Mouse (Mus musculus) layer of hippocampus, adult 8-10 months (tissue): ENCODE data around the gene Nkd1. TPM values are rescaled to one million over a fixed set of nuclear protein-coding genes. Genes with fewer than 3 reads are reported as not detected.

Source experiments
- DNase-seq, 2 experiments: peaks; one replicate each; pipeline ENCODE4 v3.0.0; 2022; ENCODE audit warnings: low spot score in 2 of 2
- total RNA-seq, 4 experiments: library from RNA; stranded (reverse); gene quantifications; 2 replicates each; pipeline ENCODE4 v1.2.4; 2022

Gene Nkd1
- total RNA-seq, 4 experiments from 2014 or later, result 8.1 to 11.3 (median 9.2) TPM

DNA sequence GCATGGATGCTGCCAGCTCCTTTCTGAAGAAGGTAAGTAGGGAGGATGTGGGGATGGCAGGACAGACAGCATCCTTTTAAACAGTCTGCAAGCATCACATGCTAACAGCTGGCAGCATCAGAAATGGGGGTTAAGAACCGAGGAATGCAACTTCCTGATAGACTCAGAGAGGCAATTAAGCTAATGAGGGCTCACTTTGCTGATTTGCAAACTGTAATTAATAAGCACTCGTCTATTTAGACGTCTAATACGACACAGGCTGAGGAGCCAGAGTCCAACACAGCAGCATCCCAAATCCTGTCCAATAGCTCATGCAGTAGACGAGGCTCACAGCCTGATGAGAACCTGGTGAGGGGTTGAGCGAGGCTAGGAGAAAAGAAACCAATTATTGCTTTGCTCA, 89.1 kb downstream of the Nkd1 start:
- DNase-seq, result no peak

DNA sequence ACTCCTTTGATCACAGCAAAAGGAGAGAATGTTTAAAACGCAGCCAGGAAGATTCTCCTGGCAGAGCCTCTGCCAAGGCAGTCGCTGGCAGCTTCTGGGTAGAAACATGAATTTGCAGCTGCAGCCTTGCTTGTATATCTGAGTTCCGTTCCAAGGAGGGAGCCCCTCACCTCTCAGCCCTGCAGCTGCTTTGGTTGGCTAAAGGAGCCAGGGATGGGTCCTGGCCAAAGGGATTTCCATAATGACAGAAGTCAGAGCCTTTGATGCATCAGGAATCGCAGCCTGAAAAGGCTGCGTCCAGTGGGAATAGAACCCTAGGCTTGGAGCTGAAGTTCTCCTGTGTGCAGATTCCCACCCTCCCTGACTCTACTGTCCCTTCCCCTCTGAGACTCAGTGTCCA, 93.8 kb downstream of the Nkd1 start:
- no peak for DNase-seq

DNA sequence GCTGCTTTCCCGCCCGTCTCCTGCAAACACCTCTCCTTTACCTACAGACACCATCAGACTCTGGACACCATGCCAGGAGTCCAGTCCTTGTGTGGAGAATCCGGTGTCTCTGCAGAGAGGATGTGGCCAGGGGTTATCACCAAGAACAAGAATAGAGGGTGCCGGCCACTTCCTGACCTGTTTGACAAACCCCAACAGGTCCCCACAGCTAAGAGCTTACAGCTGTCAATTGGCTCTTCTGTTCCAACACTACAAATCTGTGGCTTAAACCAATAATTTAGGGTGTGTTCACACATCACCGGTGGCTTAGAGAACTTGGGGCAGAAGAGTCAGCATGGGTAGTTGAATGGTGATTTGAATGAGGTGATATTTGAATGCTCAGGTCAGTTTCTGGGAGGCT, 97.5 kb downstream of the Nkd1 start:
- DNase-seq, result no peak

DNA sequence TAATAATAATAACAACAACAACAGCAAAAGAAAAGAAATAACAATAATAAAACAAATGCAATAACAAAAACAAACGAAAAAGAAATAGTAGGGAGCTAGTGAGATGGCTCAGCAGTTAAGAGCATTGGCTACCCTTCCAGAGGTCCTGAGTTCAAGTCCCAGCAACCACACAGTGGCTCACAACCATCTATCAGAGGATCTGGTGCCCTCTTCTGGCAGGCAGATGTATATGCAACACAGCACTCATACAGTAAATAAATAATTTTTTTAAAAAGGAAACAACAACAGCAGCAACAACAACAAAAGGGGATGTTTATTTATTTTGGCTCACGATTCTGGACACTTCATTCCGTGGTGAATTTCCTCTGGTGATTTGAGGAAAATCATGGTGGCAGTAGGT, 98.4 kb downstream of the Nkd1 start:
- DNase-seq, result no peak

DNA sequence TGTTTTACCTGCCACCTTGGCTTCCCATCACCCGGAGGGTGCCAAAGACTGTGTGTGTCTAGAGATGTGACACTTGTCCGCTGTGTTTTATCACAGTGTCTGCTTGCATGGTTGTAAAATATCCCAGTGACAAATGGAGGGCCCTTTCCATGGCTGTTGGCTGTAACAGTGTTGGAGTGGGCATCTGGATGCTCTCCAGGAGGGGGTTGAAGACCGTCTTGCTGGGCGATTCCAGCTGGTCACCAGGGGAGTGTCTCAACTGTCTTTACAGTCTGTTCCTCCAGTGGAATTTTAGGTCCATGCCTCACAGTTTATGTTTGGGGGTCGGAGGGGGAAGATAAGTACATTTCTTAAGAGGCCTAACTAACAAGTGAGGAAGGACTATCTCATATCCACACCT, 99.8 kb downstream of the Nkd1 start:
- no peak for DNase-seq

DNA sequence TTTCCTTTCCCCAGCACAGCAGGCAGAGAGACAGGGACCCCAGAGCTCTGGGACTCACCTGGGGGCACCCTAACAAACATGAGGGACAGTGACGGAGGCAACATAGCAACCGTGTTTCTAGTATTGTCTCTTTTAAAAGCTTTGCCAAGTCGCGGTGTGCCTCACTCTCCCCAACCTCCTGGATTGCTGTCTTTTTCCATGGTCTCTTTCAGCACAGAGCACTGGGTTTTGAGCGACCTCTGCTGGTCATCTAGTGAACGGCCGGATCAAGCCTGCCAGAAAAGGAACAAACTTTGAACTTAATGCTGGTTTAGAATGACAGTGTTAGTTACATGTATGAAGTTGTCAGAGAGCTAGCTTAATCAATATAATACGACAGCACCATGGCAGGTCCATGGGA, 100.3 kb downstream of the Nkd1 start:
- peak; percentile 44 to 83 for DNase-seq

DNA sequence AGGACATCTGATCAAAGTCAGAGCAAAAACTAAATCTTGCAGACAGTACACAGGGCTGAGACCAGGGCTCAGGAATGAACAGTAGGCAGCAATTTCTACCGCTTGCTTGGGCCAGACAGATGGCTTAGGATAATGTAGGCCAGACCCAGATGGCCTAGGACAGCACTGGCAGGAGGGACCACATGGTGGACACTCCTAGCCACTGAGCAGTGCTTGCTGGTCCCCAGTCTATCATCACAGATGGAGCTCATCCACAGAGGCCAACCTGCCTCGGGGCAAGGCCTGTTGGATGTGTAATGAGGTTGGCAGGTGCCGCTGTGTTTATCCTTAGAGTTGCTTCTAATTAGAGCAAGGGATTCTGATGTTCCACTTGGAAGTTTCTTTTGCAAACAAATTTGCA, 102.2 kb downstream of the Nkd1 start:
- no peak for DNase-seq

DNA sequence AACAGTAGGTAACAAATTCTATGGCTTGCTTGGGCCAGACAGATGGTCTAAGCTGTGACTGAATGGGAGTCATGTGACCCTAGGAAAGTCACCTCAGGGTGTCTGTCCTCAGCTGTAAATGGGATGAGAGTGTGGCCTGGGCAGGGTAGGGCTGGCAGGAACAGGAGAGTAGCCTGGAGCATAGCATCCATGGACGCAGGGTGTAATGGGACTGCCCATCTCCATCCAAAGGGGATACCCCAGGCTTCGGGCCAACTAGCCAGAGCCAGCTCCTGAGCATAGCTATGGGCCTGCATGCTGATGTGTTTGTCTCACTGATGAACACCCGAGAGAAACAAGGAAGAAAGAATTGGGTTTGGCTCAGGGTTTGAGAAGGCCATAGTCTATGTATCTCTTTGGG, 103.1 kb downstream of the Nkd1 start:
- DNase-seq, result no peak

DNA sequence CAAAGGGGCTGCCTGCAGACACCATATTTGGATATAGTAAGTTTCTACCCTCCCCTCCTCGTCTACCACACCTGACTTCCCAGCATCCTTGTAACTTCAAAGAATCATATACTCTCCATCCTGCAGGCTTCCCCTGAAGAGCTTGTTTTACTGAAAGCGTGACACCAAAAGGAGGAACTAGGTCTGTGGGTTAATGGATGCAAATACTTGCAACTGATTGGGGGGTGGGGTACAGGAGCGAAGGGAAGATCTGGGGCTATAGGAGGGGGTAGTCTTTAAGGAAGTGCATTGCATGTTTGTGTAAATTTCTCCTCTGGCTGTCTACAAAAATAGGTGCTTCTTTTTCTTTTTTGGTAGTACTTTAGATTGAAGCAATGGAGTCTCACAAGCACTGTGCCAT, 105.3 kb downstream of the Nkd1 start:
- no peak for DNase-seq

DNA sequence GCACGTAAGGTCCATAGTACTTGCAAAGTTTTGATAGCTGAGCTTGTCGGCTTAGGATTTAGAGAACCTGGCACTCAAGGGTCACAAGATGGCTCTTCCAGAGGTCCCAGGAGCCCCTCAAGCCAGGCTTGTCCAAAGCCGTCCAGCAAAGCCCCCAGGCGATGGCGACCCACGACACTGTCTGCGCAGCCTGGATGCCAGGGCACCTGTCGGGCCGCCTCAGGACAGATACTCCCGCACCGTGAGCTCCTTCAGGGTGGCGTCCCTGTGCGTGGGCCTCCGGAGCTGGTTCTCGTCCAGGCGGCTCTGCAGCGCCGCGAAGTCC, 105.7 kb downstream of the Nkd1 start:
- no peak for DNase-seq

DNA sequence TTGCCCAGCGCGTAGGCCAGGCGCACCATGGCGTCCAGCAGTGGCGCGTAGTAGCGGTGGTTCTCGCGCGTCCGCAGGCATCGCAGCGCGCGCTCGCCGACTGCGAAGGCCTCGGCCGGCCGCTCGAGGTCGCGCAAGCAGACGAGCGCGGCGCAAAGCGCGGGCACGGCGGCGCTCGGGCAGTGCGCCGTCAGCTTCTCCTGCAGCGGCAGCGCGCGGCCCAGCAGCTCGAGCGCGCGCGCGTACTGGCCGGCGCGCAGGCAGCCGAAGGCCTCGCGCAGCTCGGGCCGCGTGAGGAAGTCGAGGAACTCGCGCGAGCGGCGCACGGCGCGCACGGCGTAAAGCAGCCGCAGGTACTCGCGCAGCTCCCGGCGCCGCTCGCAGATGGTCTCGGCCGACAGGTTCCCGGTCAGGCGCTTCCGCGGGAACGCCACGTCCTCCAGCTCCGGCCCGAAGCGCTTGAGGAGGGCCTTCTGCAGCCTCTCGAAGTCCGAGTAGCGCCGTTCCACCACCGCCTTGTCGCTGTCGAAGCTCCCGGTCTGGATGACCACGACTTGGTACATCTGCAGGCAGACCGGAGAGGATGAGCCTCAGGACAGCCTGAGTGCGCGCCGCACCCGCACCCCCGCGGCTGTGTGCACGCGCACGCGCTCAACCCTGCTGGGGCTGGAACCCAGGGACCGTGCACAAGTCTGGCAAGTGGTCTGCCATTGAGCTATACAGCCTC, 106.3 kb downstream of the Nkd1 start:
- DNase-seq, result peak; percentile 45 to 74

DNA sequence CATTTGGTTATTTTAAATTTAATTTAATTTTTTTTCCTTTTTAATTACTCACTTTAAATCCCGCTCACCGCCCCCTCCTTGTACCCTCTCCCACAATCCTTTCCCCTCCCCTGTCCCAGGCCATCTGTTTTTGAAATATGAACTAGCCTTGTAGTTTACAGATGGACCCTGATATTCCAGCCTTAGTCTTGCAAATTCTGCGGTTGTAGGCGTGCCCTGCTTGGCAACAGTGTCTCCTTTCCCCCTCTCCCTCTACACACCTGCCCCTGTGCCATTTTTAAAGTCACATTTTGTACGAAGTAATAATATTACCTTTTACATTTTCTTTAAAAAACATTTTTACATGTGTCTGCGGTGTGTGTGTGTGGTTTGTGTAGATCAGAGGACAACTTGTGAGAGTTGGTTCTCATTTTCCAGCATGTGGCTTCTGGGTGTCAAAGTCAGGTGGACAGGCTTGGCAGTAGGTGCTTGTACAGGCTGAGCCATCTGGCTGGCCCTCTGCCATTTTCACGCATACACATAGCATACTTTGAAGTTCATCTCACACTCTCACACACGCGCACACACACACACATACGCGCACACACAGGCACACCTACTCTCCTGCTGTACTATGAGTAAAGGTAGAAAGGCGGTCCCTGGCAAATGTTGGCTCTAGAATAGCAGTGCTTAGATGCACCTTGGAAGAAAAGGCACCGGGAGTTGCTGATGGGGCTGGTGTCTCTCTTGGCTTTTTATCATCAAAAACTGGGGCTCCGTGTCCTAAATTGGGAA, 107.0 kb downstream of the Nkd1 start:
- peak; percentile 56 to 59 for DNase-seq

DNA sequence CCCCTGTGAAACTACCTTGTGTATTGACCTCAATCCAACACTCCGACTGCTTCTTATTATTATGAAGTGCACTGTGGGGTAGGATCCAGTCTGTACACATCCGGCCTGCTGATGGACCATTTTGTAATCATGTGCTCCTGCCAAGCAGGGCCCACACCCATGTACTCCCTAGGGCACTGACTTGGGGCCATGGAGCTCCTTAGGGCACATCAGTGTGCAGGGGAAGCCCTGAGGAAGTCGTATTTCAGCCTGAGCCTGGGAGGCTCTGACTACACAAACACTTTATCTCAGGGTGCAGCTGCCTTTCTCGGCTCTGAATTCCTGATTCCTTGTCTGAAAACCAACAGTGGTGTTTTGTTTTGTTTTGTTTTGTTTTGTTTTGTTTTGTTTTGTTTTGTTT, 109.1 kb downstream of the Nkd1 start:
- no peak for DNase-seq

DNA sequence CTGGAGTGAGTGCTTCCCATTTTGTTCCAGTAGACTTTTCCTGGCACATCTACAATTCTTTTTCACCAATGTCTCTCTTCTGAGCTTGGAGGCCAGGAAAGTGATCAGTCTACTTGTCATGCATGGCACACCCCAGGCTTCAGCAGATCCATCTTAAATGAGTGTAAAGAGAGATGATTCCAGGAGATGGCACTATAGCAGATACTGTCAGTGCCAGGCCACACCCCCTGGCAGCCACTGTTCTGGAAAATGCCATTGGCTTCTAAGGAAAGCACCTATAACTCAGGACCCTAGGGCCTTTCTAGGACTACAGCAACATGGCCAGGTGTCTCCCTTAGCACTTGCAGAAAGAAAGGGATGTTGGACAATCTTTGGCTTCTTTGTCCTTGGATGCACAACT, 109.9 kb downstream of the Nkd1 start:
- peak in 1 of 2 experiments; percentile 27 for DNase-seq

DNA sequence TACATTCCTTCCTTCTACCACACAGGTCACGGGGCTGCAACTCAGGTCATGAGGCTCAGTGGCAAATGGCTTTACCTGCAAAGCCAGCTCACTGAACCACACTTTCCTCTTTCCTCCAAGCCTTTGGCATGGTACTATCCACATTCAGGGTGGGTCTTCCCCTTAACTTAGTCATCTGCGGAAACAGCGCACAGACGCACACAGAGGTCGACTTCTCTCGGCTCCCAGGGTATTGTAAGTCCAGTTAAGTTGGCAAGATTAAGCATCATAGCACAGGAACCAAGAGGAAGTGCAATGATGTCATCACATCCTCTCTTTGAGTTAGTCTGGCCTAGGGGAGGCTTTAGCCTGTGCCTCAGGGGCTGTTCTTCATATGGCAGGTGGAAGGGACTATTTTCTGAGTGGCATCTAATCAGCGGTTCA, 112.2 kb downstream of the Nkd1 start:
- no peak for DNase-seq

DNA sequence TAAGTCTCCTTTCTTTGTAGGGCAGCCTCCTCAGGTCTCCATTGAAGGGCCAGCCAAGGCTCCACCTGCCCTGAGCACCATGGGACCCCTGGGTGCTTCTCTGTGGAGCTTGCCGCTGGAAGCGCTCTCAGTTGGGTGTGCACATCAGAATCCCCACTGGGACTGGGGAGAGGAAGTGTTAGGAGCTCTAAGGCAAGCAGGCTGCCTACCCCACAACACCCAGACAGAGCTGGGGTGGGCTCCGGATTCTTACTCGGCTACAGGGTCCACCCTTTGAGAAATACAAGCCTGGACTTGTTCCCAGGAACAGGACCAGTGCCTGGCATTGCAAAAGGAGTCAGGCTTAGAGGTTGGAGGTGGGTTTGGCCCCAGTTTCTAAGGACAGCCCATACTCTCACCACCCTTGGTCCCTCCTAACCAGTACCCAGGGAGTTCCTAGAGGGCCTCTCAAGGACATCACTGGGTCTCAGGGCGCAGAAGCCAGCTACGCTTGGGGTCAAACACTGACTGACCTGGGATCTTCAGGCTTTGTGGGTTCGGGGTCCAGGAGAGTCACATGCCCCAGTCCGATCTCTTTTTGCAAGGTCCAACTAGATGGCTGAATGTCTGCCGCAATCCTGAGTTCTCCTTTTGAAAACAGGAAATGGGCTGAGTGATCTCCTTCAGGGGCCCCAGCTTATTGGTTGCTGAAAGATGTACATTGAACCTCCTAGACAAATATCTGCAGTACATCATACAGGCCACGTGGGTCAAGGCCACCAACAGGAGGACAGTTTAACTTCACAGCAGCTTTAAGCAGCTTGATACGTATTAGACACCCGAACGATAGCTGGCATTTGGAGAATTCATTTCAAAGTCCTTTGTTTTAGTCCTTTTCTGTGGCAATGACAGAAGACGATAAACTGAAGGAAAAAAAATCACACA, 114.6 kb downstream of the Nkd1 start, which contains the start of gene Snx20:
Gene Snx20, minus strand, starts transcription at position 655 of the 924 bp plus-strand sequence.
- no peak for DNase-seq

DNA sequence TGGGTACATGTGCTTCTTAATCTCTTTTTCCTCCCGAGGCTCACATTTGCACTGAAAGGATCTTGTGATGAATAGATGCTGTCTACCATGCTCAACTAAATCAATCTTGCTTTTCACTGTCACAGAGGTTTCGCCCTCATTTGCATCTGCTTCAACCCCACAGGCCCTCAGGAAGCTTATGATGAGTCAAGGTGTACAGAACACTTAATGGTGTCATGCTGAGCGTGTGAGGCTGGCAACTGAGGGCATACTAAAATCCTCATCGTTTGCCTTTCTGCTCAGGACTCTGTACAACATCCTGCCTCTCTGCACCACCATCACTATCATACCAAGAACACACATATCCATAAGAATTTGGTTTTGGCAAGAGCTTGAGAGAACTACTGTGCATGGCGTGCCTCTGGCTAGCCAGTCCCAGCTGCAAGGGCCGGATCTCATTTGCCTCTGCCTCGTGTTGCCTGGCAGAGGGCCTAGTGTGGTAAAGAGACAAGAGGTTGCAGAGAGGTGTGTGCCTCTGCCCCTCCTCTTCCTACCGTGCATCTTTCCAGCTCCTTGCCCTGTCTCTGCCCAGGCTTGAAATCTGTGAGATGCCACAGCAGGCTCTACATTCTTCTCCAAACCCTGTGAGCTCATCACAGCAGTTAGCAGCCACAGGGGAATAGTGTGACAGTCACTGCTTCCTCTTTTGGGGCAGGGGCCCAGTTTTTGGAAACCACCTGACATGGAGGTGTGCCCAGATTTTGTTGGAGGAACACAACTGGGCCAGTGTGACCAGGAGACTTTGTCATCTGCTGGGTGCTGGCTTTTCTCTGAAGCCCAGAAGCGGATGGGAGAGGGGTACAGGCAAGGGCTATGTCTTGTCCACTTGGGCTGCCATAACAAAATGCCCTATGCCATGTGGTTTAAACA, 116.2 kb downstream of the Nkd1 start:
- no peak for DNase-seq

DNA sequence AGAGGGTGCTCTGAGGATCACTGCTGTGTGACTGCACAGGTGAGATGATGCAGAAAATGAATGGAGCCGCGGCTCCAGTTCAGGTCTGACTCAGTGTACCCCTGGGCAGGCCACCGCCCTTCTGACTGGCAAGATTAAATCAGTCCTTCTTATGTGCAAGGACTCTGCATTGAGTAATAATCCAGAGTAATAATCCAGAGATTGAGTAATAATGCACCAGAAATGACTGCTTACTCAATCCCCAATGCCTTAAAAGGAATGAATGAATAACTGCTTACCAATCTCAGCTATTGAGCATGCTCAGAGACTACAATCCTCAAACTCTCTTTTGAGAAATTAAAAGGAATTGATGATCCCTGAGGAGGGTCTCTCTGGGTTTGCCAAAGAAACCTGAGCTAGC, 117.8 kb downstream of the Nkd1 start:
- DNase-seq, result no peak

DNA sequence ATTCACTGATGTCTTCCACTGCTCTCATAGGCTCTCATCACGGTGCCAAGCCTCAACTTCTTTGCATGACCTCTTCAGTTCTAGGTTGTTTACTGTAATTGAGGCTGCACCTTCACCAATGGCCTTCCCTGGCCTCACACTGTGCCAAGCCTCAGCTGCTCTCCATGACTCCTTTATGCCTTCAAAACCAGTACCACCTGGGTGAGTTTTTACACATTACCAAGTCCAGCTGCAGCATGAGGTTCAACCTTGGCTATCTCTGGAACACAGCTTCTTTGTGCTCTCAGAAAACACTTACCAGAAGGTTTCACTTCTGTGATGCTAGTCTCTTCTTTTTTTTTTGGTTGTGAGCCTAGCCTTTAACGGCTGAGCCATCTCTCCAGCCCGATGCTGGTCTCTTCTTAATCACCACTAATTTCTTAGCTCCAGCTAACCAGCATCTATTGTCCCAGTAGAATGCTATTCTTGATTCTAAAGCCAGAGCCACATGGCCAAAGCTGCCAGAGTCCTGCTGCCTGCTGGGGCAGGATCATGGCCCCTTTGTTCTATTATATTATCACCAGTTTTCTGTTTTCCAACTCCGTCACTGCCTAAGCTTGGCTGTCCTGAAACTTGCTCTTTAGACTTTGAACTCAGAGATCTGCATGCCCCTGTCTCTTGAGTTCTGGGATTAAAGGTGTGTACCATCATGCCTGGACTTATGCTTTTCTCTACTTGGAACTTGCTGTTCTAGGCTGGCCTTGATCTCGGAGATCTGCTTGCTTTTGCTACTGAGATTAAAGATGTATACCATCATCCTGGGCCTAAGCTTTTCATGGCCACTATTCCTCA, 121.8 kb downstream of the Nkd1 start:
- no peak for DNase-seq
